Mouse (Mus musculus) left cerebral cortex, postnatal 10 days (tissue): ENCODE measurements around the gene Lpin1. TPM values are rescaled to one million over a fixed set of nuclear protein-coding genes. Genes with fewer than 3 reads are reported as not detected.

Source experiments
- DNase-seq, 2 experiments: peaks; one replicate each; pipeline ENCODE4 v3.0.0; 2021 to 2022; ENCODE audit warnings: low spot score in 2 of 2, mixed read lengths in 1 of 2; ENCODE audit errors: extremely low spot score in 1 of 2
- intact Hi-C: fragments of 180-260 bp; cut with DNase I; formaldehyde crosslinking; loops from one replicate; pipeline ENCODE4 v1.15.1; 2025
- total RNA-seq, 2 experiments: library from RNA; stranded (reverse); gene quantifications; 2 replicates each; pipeline ENCODE4 v1.2.3; 2021

The Lpin1 gene
- total RNA-seq, 2 experiments from 2014 or later, result 14.4 to 15.4 TPM

GRCm38 (mm10) chr12:16630152-16630865 lies 19.5 kb upstream of the Lpin1 start:
- intact Hi-C loops, result loop anchor here (5.0 kb wide), 1 partner anchor 63 kb away; no protein-coding TSS in a partner anchor
- DNase-seq, result no peak

GRCm38 (mm10) chr12:16620230-16620629 lies 9.5 kb upstream of the Lpin1 start:
- intact Hi-C loops, result no loop called here
- DNase-seq, result no peak

GRCm38 (mm10) chr12:16619453-16619852 lies 8.7 kb upstream of the Lpin1 start:
- no peak for DNase-seq
- intact Hi-C loops, result no loop called here

- peak; percentile 64 to 88 for DNase-seq
- intact Hi-C loops, result no loop called here
These were observed 7.9 kb upstream of the Lpin1 start for GRCm38 (mm10) chr12:16618512-16619274.

- DNase-seq, result no peak
- intact Hi-C loops, result no loop called here
These were observed 5.0 kb upstream of the Lpin1 start for GRCm38 (mm10) chr12:16615738-16616137.

DNA sequence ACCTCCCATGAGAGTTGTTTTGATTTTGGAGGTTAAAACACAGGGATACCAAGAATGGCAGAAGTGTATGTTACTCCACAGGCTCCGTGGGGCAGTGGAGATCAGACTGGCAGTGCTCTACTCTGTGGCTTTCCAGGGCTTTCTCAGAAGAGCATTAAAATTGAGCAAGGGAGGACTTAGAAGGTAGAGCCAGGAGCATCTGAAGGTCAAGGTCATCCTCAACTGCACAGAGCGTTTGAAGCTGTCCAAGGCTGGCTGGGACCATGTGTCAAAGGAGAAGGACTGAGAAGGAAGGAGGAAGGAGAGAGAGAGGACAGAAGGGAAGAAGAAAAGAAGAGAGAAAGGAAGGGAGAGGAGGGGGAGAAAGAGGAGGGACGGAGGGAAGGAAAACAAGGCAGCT lies 3.8 kb upstream of the Lpin1 start:
- DNase-seq, result no peak
- intact Hi-C loops, result no loop called here

GRCm38 (mm10) chr12:16605624-16606023 lies 5.1 kb downstream of the Lpin1 start:
- intact Hi-C loops, result no loop called here

DNA sequence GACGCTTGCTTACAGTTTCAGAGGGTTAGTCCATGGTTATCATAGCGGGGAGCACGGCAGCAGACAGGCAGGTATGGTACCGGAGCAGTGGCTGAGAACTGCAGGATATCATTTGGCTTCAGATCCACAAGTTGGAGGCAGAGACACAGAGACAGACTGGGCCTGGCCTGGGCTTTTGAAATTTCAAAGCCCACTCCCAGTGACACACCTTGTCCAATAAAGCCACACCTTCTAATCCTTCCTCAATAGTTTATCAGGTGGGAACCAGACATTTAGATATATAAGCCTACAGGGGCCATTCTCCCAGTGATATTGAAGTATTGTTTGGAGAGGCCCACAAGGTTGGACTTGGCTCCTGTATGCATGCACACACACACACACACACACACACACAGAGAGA lies 8.5 kb downstream of the Lpin1 start:
- intact Hi-C loops, result no loop called here
- no peak for DNase-seq

More at GRCm38 (mm10) chr12:16605624-16606023, 5.1 kb downstream of the Lpin1 start:
- no peak for DNase-seq

DNA sequence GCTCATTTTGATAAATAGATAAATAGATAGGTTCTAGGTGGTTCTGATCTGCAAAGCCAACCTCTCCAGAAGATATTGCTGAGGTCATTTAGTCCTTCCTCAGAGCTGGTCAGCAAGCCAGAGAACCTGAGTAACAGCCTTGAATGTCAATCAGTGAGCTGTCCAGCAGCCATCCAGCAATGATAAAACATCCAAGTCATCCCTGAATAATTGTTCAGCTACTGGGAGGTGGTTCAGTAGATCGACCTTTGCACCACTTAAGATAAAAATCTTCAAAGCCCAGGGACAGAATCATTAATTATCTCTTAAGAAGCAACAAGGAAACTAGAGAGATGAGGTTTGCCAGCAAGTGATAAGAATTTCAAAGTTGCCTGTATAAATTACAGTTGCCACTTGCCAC lies 10.4 kb downstream of the Lpin1 start:
- intact Hi-C loops, result no loop called here
- DNase-seq, result no peak

DNA sequence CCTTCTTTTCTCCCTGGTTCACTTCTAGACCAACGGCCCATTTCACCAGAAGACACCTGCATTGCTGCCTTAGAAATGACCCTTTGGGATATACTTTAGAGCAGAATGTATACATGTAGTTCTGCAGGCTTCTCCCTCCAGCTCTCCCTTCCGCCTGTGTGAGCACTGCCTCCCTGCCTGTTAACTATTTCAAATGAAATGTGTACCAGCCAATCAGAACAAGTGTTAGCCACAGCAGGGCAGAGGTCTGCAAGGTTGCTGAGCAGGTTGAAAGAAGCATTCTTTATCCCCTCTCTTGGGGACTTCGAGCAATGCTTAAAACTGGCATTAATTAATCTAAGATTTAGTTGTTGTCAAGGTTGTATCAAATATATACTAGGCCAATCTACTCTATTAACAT lies 11.4 kb downstream of the Lpin1 start:
- no peak for DNase-seq
- intact Hi-C loops, result no loop called here

- no peak for DNase-seq
- intact Hi-C loops, result no loop called here
These were observed 17.0 kb downstream of the Lpin1 start for GRCm38 (mm10) chr12:16593761-16594160.

- intact Hi-C loops, result no loop called here
- no peak for DNase-seq
These were observed 17.8 kb downstream of the Lpin1 start for GRCm38 (mm10) chr12:16593014-16593413.

- intact Hi-C loops, result no loop called here
- no peak for DNase-seq
These were observed 18.3 kb downstream of the Lpin1 start for GRCm38 (mm10) chr12:16592451-16592850.

DNA sequence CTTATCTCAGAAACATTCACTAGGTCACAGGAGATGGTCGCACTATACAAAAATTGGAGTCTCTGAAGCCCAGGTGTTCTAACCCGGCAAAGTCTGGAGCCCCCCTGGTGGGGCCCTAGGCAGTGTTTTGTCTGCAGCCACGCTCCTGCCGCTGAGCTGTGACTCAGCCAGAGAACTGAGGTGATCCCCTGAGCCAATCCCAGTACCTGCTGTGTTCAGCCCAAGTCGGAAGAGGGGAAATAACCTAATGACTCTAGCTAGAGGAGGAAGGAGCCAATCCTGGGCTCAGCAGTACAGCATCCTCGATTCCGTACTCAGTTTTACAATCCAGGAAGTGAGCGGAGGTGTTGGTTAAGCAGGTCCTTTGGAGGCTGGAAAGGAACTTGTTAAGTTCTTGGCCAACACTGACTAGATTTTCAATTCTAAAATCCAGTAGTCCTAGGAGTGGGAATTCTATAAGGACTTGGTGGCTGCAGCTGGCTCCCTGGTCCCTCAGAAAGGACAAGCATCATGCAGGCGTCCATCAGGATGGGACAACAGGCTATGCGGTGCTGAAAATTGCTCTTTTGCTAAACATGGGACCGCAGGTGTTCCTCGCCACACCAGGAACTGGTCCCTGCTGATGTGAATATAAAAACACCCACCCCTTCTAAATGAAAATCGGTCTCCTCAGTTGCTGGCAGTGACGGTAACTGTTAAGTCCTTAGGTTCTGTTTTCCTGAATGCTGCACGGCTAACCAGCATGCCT lies 19.1 kb downstream of the Lpin1 start:
- peak; percentile 75 to 88 for DNase-seq
- intact Hi-C loops, result no loop called here

GRCm38 (mm10) chr12:16589966-16590365 lies 20.8 kb downstream of the Lpin1 start:
- intact Hi-C loops, result no loop called here

GRCm38 (mm10) chr12:16589204-16589949 lies 21.4 kb downstream of the Lpin1 start:
- intact Hi-C loops, result no loop called here
- DNase-seq, result peak; percentile 84 to 95

More at GRCm38 (mm10) chr12:16589966-16590365, 20.8 kb downstream of the Lpin1 start:
- no peak for DNase-seq

DNA sequence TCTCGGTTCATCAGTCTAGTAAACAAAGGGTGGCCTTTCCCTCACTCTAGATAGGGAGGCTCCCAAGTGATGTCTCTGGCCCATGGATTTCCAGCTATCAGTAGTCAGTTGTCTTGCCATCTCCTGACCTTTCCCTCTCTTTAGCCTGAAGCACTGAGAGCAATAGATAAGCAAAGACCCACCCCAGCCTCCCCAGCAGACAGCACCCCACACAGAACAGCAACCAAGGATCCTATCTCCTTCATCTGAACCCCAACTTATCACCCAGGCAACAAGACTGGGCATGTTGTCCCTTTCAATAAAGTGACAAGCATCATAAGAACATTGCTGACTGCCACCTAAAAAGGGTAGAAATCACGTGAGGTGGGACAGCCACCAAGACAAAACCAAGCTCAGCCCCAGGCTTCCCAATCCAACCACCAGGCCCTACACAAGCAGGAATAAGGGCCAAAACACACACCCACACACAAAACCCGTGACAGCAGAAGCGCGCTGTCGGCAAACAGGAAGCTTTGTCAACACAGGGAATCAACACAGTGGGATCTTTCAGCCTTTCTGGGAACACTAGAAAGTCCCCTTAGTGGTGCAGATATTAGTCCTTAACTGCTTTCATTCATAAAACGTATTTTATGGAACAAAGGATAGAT lies 22.2 kb downstream of the Lpin1 start:
- intact Hi-C loops, result no loop called here
- no peak for DNase-seq

DNA sequence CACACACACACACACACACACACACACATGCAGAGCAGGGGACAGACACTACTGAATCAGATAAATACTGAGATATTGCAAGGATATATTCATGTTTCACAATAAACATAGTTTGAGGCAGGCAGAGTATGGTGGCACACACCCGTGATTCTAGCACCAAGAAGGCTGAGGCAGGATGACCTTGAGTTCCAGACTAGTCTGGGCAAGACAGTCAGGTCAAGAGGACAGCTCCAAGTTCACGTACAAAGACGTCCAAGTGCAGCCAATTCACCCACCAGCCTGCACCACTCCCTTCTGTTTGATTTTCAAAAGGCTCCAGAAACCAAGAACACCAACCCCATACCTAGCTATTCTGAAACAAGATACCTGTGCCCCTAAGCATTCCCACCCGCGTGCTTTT lies 23.0 kb downstream of the Lpin1 start:
- no peak for DNase-seq
- intact Hi-C loops, result no loop called here
